Mouse (Mus musculus) bone marrow, adult 2 months (tissue): Measurements from ENCODE around the gene Txk. TPM values are rescaled to one million over a fixed set of nuclear protein-coding genes. Genes with fewer than 3 reads are reported as not detected.

Experiments
- H3K27ac ChIP-seq: fragments of 200-500 bp; 2 replicates; pipeline ENCODE4 v1.5.1; 2012; ENCODE audit warnings: low read depth, mild to moderate bottlenecking, control low read depth, inconsistent platforms, low read length; ENCODE audit not compliant: control insufficient read depth, poor library complexity, insufficient read depth
- H3K4me1 ChIP-seq: fragments of 200-500 bp; 2 replicates; pipeline ENCODE4 v1.6.1; 2011; ENCODE audit warnings: low read length; ENCODE audit not compliant: control insufficient read depth, insufficient read depth
- H3K4me3 ChIP-seq: fragments of 200-500 bp; replicated peaks from 2 replicates; pipeline ENCODE3; 2011; ENCODE audit warnings: mild to moderate bottlenecking, low read depth, low read length, control low read depth; ENCODE audit not compliant: control insufficient read depth
- CTCF ChIP-seq: fragments of 200-500 bp; IDR thresholded peaks from 2 replicates; pipeline ENCODE4 v1.5.1; 2011; ENCODE audit warnings: low read length, control low read depth; ENCODE audit not compliant: control insufficient read depth, insufficient read depth
- POLR2A ChIP-seq: fragments of 200-500 bp; IDR thresholded peaks from 2 replicates; pipeline ENCODE4 v1.6.1; 2011; ENCODE audit warnings: low read depth, mild to moderate bottlenecking, control low read depth, low read length, borderline replicate concordance; ENCODE audit not compliant: control insufficient read depth
- WGBS: fragments of 180-500 bp; shearing (Covaris S2); methylation state at CpG from one replicate; pipeline ENCODE4 v1.1.7; 2018; 5-methylcytosine and 5-hydroxymethylcytosine counted together
- polyA plus RNA-seq: library from polyadenylated mRNA; stranded (reverse); fragments of >200 nt; gene quantifications from 2 replicates; pipeline ENCODE4 v1.2.4, GENCODE M21; 2011; ENCODE audit warnings: low replicate concordance; ENCODE audit not compliant: missing spikeins, insufficient read depth, insufficient read length

Txk gene
- polyA plus RNA-seq, 1 experiment, result 2.5 TPM

GRCm38 (mm10) chr5:72666428-72666827, 86.1 kb downstream of the Txk start:
- 76% methylated on average over 7 of the region's 7 CpGs for WGBS
- Histone ChIP-seq H3K4me1 (no peaks in the 10 kb centered on the region), H3K4me3 (no peak overlapping the region), H3K27ac (no peak overlapping the region)
- no peak for TF ChIP-seq CTCF
- TF ChIP-seq POLR2A, result no peak

GRCm38 (mm10) chr5:72665281-72665680, 87.3 kb downstream of the Txk start:
- no peak overlapping the region for H3K4me3 ChIP-seq
- 31% methylated on average over 5 of the region's 5 CpGs for WGBS
- no peak overlapping the region for H3K27ac ChIP-seq
- TF ChIP-seq POLR2A (no peak), CTCF (peak; percentile 41)
- no peaks in the 10 kb centered on the region; the same call in 1 of the 2 replicates for H3K4me1 ChIP-seq

GRCm38 (mm10) chr5:72664854-72665253, 87.7 kb downstream of the Txk start:
- no peak overlapping the region for H3K4me3 ChIP-seq
- TF ChIP-seq CTCF (no peak), POLR2A (no peak)
- 55% methylated on average over 3 of the region's 3 CpGs for WGBS
- no peak overlapping the region for H3K27ac ChIP-seq
- no peaks in the 10 kb centered on the region; the same call in 1 of the 2 replicates for H3K4me1 ChIP-seq

GRCm38 (mm10) chr5:72664126-72664525, 88.5 kb downstream of the Txk start:
- TF ChIP-seq POLR2A (no peak), CTCF (no peak)
- Histone ChIP-seq H3K27ac (no peak overlapping the region), H3K4me1 (no peaks in the 10 kb centered on the region; the same call in 1 of the 2 replicates), H3K4me3 (no peak overlapping the region)
- WGBS, result 85% methylated on average over 5 of the region's 5 CpGs

- no peak for TF ChIP-seq POLR2A
- TF ChIP-seq CTCF, result no peak
These were observed 91.4 kb downstream of the Txk start for GRCm38 (mm10) chr5:72661051-72661781.

GRCm38 (mm10) chr5:72658375-72658774, 94.2 kb downstream of the Txk start:
- TF ChIP-seq CTCF (no peak), POLR2A (no peak)
- Histone ChIP-seq H3K4me3 (no peak overlapping the region), H3K4me1 (no peaks in the 10 kb centered on the region; the same call in 1 of the 2 replicates), H3K27ac (no peak overlapping the region)
- WGBS, result 80% methylated on average over 13 of the region's 13 CpGs

More at GRCm38 (mm10) chr5:72661051-72661781, 91.4 kb downstream of the Txk start:
- no peak overlapping the region for H3K4me3 ChIP-seq
- 67% methylated on average over 6 of the region's 6 CpGs for WGBS
- no peaks in the 10 kb centered on the region; the same call in 1 of the 2 replicates for H3K4me1 ChIP-seq
- H3K27ac ChIP-seq, result no peak overlapping the region

GRCm38 (mm10) chr5:72656270-72656791, 96.2 kb downstream of the Txk start:
- 57% methylated on average over 7 of the region's 7 CpGs for WGBS
- TF ChIP-seq POLR2A (no peak), CTCF (no peak)

GRCm38 (mm10) chr5:72653068-72653674, 99.4 kb downstream of the Txk start:
- Histone ChIP-seq H3K4me3 (no peak overlapping the region), H3K27ac (no peak overlapping the region), H3K4me1 (no peaks in the 10 kb centered on the region; the same call in 1 of the 2 replicates)
- TF ChIP-seq POLR2A (no peak), CTCF (no peak)
- WGBS, result 78% methylated on average over 10 of the region's 10 CpGs

More at GRCm38 (mm10) chr5:72656270-72656791, 96.2 kb downstream of the Txk start:
- Histone ChIP-seq H3K4me1 (no peaks in the 10 kb centered on the region; the same call in 1 of the 2 replicates), H3K4me3 (no peak overlapping the region), H3K27ac (no peak overlapping the region)
